Mouse (Mus musculus): ENCODE results near the gene Cdhr1. TPM values are rescaled to one million over a fixed set of nuclear protein-coding genes. Genes with fewer than 3 reads are reported as not detected.
"Not testable (repeated sequence)": the region's sequence is repeated elsewhere in the genome, so short reads cannot be mapped to it uniquely, and the experiment has no call there.

Cdhr1 gene
- polyA plus RNA-seq (2016; fragmentation: Nextera tagmentation; extraction: Ambion mirVana): 6.1 and 9.8 TPM in 2 replicates

DNA sequence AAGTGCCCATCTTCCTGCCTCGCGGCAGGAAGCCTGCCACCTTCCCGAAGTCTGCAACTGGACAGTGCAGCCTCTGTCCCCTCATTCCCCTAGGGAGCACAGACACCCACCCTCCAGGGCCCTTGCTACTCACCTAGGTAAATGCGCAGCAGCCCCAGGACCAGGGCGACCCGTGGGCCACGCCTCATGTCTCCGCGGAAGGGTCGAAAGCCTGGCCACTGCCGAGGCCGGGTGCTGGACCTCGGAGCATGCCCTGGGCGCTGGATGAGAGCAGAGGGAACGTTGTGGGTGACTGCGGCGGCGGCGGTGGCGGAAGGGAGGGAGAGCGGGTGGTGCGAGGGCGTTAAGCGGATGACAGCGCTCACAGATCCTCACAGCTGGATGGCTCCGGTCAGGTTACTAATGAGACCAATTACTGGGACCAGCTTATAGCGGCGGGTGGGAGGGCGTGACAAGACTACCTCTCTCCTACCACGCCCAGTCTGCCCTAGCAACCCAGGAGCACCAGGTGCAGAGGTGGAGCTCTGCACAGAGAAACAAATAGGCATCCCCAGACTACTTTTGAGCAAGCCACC, at the start of gene Cdhr1:
Gene Cdhr1 (minus strand): TSS at position 392 of the 575 bp plus-strand sequence.
- H3K9ac ChIP-seq: peak within 1 kb of the TSS; percentile 52; the same call in 1 of the 2 replicates
- under 1% methylated on average over 30 of the region's 30 CpGs for WGBS
- H3K27ac ChIP-seq: no peak within 1 kb of the TSS
- H3K4me1 ChIP-seq: peaks cover 7% of the 10 kb centered on the region
- no peaks in the 10 kb centered on the region for H3K9me3 ChIP-seq
- H3K27me3 ChIP-seq (replicated peaks): peaks cover 10% of the 10 kb centered on the region; the same call in 1 of the 2 replicates
- ATAC-seq (ENCODE audit: low FRiP score, low read depth): peak; percentile 79
- H3K4me2 ChIP-seq (replicated peaks): peak within 1 kb of the TSS; percentile 80
- H3K4me3 ChIP-seq: peak within 1 kb of the TSS; percentile 39
- H3K36me3 ChIP-seq: no peaks in the 10 kb centered on the region

DNA sequence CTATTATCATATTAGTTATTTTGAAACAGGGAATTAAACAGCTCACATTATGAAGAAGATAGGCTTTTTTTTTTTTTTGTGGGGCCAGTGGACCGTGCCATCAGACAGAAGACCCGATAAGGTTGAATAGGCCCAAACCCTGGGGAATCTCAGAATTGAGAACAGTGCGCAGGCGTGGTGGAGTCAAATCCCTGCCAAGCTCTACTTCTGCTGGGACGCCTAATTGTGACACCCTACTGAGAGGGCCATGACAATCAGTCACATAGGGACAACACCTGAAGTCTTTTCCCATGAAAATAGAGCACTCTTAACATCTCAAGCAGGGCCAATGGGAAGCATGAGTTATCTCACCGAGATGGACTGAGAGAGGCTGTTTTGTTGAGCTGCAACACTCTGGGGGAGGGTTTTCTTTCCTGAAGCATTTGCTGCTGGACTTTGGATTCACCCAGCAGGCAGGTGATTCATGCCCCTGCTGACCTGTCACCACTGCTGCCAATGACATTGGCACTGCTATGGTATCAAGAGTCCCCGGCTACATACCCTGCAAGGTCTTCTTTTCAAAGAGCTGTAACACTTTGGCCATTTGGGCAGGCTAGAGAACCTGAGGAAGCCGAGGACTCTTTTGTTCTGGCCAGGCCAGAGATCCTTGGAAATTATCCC, 41.0 kb upstream of the Cdhr1 start:
- Histone ChIP-seq H3K4me3 (no peak overlapping the region), H3K9me3 (no peaks in the 10 kb centered on the region), H3K27me3 (replicated peaks) (no peaks in the 10 kb centered on the region), H3K36me3 (no peaks in the 10 kb centered on the region), H3K4me1 (peaks cover 3% of the 10 kb centered on the region), H3K9ac (no peak overlapping the region), H3K27ac (no peak overlapping the region), H3K4me2 (replicated peaks) (no peak overlapping the region)
- no peak for ATAC-seq (ENCODE audit: low FRiP score, low read depth)
- WGBS: 45% methylated on average over 8 of the region's 8 CpGs

DNA sequence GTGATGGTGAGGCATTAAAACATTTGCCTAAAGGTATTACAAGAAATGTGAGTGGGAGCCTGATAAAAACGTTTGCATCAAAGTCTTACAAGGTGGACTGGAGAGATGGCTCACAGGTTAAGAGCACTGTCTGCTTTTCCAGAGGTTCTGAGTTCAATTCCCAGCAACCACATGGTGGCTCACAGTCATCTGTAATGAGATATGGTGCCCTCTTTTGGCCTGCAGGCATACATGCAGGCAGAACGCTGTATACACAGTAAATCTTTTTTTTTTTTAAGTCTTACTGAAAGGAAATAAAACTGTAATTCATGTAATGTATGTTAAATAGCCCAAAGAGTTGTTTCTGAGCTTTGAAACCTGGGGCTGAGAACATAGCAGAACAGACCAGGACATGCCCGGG, 39.4 kb upstream of the Cdhr1 start:
- not testable (repeated sequence) for H3K4me1 ChIP-seq; H3K36me3 ChIP-seq; H3K4me3 ChIP-seq; ATAC-seq (ENCODE audit: low FRiP score, low read depth); H3K9me3 ChIP-seq; H3K27me3 ChIP-seq (replicated peaks); H3K9ac ChIP-seq; H3K27ac ChIP-seq; H3K4me2 ChIP-seq (replicated peaks)
- 86% methylated on average over 3 of the region's 3 CpGs for WGBS

DNA sequence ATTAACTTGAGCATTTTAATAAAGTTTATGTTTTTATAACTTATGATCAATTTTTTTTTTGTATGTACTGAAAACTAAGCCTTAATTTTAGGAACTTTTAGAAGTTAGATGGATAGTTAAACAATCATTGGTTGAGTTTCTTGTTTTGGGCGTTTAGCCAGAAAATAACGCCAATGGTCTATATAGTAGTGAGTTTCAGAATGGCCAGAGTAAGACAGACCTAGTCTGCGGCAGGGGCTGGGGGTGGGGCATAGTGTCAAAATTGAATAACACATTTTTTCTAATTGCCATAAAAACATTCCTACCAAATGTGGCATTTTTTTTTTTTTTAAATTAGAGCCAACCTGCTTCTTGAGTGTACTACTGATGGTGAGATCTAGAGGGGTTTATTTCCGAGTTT, 38.0 kb upstream of the Cdhr1 start:
- Histone ChIP-seq H3K36me3 (peaks cover 10% of the 10 kb centered on the region), H3K27ac (no peak overlapping the region), H3K4me2 (replicated peaks) (no peak overlapping the region), H3K4me1 (peaks cover 6% of the 10 kb centered on the region), H3K9ac (no peak overlapping the region), H3K9me3 (no peaks in the 10 kb centered on the region), H3K27me3 (replicated peaks) (no peaks in the 10 kb centered on the region), H3K4me3 (no peak overlapping the region)
- no peak for ATAC-seq (ENCODE audit: low FRiP score, low read depth)
- WGBS: 82% methylated on average over 4 of the region's 4 CpGs

DNA sequence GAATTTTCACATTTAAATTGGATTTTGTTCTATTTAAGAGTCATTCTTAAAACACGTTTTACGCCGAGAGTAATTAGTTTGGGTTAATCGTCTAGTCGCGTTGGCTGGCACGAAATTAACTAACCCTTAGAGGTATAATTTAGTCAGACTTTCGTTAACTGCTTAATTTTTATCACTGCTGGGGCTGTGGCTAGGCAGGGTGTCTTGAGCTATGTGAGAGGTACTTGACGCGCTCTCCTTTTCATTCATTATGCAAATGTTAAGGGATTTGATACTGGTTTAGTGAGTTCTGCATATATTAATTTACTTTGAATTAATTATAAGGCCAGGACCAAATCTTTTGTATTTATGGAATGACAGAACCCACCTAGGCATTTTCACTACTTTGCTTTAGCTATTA, 37.5 kb upstream of the Cdhr1 start:
- Histone ChIP-seq H3K27me3 (replicated peaks) (no peaks in the 10 kb centered on the region), H3K4me2 (replicated peaks) (peak overlapping the region; percentile 64), H3K4me1 (peaks cover 6% of the 10 kb centered on the region), H3K4me3 (peak overlapping the region; percentile 67), H3K9ac (peak overlapping the region; percentile 38), H3K36me3 (peaks cover 14% of the 10 kb centered on the region), H3K27ac (no peak overlapping the region), H3K9me3 (no peaks in the 10 kb centered on the region)
- peak; percentile 67 for ATAC-seq (ENCODE audit: low FRiP score, low read depth)
- WGBS: 3% methylated on average over 10 of the region's 10 CpGs

DNA sequence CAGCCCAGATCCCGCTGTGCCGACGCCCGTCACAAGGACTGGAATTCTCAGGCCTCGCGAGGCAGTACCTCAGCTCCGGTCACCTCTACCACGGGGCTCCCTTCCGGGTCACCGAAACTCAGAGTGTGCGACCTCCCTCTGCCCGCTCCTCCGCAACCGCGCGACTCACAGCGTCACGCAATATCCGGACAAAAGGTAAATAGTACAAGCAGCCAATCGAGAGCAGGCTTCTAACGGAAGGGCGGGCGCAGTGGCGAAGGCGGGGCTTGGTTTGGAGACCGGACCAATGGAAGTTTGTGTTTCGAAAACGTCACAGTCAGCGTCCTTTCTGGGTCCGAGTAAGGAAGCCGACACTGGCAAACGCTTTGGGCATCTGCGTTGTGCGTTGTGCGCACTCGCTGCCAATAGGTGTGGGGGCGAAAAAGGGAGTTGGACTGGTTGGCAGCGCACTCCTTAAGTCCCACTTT, 37.0 kb upstream of the Cdhr1 start, which contains the start of gene Ghitm:
Gene Ghitm (minus strand): TSS at position 146 of the 467 bp plus-strand sequence.
- Histone ChIP-seq H3K27ac (peak within 1 kb of the TSS; percentile 8; the same call in 1 of the 2 replicates), H3K27me3 (replicated peaks) (no peaks in the 10 kb centered on the region), H3K4me2 (replicated peaks) (peak within 1 kb of the TSS; percentile 65), H3K4me1 (peaks cover 6% of the 10 kb centered on the region), H3K9ac (peak within 1 kb of the TSS; percentile 77), H3K4me3 (peak within 1 kb of the TSS; percentile 67), H3K36me3 (peaks cover 18% of the 10 kb centered on the region), H3K9me3 (no peaks in the 10 kb centered on the region)
- under 1% methylated on average over 38 of the region's 38 CpGs for WGBS
- peak; percentile 99 for ATAC-seq (ENCODE audit: low FRiP score, low read depth)

DNA sequence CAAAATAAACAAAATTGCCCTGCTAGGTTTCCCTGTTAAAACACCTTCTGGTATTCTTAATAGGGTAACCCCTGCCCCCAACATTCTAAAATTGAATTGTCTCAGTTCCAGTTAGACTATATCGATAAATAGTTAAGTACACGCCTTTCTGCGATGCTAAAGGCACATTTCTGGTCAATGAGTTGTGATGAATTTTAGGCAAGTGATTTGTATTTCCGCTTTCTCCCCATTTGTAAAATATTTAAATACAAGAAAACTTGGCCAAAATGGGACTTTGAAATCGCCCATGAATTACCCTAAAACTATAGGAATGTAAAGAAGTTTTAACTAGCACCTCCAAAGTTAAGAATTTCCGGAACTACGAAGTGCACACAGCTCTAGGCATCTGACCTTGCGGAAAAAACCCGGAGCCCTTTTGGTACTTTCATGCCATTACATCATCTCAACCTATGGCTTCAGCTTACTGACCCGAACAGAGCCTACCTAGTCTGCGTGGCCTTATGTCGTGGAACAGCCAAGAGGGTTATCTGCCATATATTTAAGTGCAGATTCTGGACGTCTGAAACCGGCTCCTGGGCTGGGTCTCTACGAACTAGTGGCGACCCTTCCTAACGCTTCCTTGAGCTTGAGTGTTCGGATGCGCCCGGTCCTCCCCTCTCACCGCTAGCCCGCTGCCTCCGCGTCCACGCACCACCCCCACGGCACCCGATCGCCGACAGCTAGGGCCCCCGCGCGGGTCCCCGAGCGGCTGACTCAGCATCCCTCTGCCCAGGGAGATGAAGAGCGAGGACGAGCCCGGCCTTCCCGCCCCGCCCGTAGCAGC, 36.4 kb upstream of the Cdhr1 start:
- H3K4me2 ChIP-seq (replicated peaks): peak overlapping the region; percentile 65
- H3K27ac ChIP-seq: peak overlapping the region; percentile 8; the same call in 1 of the 2 replicates
- H3K36me3 ChIP-seq: peaks cover 19% of the 10 kb centered on the region
- H3K9me3 ChIP-seq: no peaks in the 10 kb centered on the region
- 3% methylated on average over 40 of the region's 40 CpGs for WGBS
- ATAC-seq (ENCODE audit: low FRiP score, low read depth): no peak; the same call in none of the 2 replicates
- H3K4me3 ChIP-seq: peak overlapping the region; percentile 67
- no peaks in the 10 kb centered on the region for H3K27me3 ChIP-seq (replicated peaks)
- H3K9ac ChIP-seq: peak overlapping the region; percentile 77
- H3K4me1 ChIP-seq: peaks cover 6% of the 10 kb centered on the region

DNA sequence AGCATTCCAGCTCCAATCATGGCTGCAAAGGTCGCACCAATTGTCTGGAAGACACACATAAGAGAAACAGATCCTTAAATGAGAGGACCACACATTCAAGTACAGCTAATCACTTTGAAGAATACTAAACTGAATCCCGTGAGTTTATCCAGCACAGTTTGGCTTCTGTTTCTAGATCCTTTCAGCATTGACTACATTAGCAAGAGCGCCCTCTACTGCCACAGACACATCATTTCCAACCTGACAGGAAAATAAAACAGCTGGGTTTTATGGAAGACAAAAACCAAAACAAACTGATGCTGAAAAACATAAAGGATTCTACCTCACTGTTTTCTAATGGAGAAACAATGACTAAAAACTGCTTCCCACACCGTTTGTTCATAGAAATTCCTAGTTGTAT, 29.5 kb upstream of the Cdhr1 start:
- H3K9ac ChIP-seq: no peak overlapping the region
- H3K4me1 ChIP-seq: no peaks in the 10 kb centered on the region
- no peak for ATAC-seq (ENCODE audit: low FRiP score, low read depth)
- H3K27me3 ChIP-seq (replicated peaks): no peaks in the 10 kb centered on the region
- no peak overlapping the region for H3K4me2 ChIP-seq (replicated peaks)
- WGBS: 51% methylated on average over 4 of the region's 4 CpGs
- H3K27ac ChIP-seq: no peak overlapping the region
- H3K4me3 ChIP-seq: no peak overlapping the region
- H3K9me3 ChIP-seq: no peaks in the 10 kb centered on the region
- peaks cover 64% of the 10 kb centered on the region for H3K36me3 ChIP-seq

DNA sequence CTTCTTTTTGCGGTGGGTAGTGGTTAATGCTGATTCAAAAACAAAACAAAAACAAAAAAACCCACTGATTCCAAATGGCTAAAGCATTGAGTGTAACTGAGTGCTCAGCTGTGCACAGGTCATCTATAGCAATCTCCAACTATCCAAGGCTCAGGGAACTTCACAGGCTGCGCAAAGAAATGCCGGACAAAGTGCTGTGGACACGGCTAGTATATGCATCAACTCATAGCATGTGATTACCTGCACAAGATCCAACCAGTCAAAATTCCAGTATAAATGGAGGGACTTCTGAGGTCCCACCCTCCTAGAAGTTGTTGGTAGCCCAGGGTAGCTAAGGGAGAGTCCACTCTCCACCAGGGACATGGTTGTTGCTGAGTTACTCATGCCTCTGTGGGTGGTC, 21.1 kb upstream of the Cdhr1 start:
- no peak for ATAC-seq (ENCODE audit: low FRiP score, low read depth)
- Histone ChIP-seq H3K9me3 (no peaks in the 10 kb centered on the region), H3K4me2 (replicated peaks) (no peak overlapping the region), H3K27ac (no peak overlapping the region), H3K4me1 (no peaks in the 10 kb centered on the region), H3K27me3 (replicated peaks) (no peaks in the 10 kb centered on the region), H3K9ac (no peak overlapping the region), H3K4me3 (no peak overlapping the region), H3K36me3 (peaks cover 24% of the 10 kb centered on the region)
- 95% methylated on average over 4 of the region's 4 CpGs for WGBS

DNA sequence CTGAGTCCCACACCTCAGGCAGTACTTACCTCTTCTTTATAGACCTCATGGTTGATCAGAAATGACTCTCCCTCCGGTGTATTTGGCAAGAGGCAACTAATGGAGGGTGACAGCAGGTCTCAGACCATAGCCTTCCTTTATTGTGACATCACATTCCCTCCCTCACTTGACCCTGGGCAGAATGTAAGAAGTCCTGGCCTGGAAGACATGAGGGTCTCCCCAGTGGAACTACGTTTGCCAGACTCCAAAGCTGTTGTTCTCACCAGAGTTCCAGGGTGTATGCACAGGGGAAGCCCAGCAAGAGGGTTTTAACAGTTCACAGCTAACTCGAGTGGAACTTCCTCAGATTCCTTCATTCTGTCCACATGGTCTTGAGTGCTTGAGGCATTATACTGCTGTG, 15.8 kb upstream of the Cdhr1 start, which contains the start of gene 2610528A11Rik:
Gene 2610528A11Rik (minus strand): TSS at position 101 of the 400 bp plus-strand sequence.
- Histone ChIP-seq H3K27me3 (replicated peaks) (no peaks in the 10 kb centered on the region), H3K27ac (no peak within 1 kb of the TSS), H3K4me1 (no peaks in the 10 kb centered on the region), H3K9me3 (no peaks in the 10 kb centered on the region), H3K4me3 (no peak within 1 kb of the TSS), H3K9ac (no peak within 1 kb of the TSS), H3K36me3 (no peaks in the 10 kb centered on the region), H3K4me2 (replicated peaks) (no peak within 1 kb of the TSS)
- ATAC-seq (ENCODE audit: low FRiP score, low read depth): no peak
- 74% methylated on average over 3 of the region's 3 CpGs for WGBS

DNA sequence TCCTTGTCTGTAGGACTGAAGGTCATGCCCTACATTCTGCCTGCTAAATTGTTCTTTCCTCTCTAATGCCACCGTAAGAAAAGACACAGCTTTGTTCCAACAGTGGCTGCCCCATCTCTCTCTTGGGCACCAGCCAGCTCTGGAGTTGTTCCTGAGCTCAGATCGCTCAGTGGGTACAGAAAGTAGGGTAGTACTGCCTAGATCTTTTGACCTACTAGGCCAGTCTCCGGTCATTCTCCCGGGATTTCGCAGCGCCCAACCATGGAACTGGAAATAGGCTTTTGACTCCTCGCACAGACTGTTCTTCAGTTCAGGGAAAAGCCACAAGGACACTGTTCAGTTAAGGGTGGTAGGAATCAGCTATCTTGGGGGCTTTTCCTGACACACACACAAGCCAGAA, 14.8 kb upstream of the Cdhr1 start:
- Histone ChIP-seq H3K36me3 (no peaks in the 10 kb centered on the region), H3K4me3 (no peak overlapping the region)
- 90% methylated on average over 7 of the region's 7 CpGs for WGBS

DNA sequence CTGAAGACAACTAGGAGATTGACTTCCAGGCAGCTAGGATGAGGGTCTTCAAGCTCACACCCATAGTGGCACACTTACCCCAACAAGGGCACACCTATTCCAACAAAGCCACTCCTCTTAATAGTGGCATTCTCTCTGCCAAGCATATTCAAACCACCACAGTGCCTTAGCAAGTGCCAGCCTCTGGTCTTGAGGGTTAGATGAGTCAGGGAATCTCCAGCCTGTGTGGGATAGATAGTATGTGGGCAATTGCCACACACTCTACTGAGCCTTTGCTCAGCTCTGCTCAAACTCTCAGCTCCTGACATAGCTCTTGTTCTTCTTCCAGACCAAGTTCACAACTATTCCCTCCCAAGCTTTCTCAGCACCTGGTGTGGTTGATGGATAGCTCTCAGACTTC, 13.2 kb upstream of the Cdhr1 start:
- no peak overlapping the region for H3K4me2 ChIP-seq (replicated peaks)
- no peak for ATAC-seq (ENCODE audit: low FRiP score, low read depth)
- H3K36me3 ChIP-seq: no peaks in the 10 kb centered on the region
- H3K27ac ChIP-seq: no peak overlapping the region
- H3K9me3 ChIP-seq: no peaks in the 10 kb centered on the region
- H3K4me3 ChIP-seq: no peak overlapping the region
- H3K27me3 ChIP-seq (replicated peaks): no peaks in the 10 kb centered on the region
- H3K9ac ChIP-seq: no peak overlapping the region
- no peaks in the 10 kb centered on the region for H3K4me1 ChIP-seq

More for the DNA sequence above, 14.8 kb upstream of the Cdhr1 start:
- Histone ChIP-seq H3K9me3 (no peaks in the 10 kb centered on the region), H3K9ac (no peak overlapping the region), H3K4me1 (no peaks in the 10 kb centered on the region), H3K4me2 (replicated peaks) (no peak overlapping the region), H3K27ac (no peak overlapping the region), H3K27me3 (replicated peaks) (no peaks in the 10 kb centered on the region)
- ATAC-seq (ENCODE audit: low FRiP score, low read depth): no peak

Measured in neural tube, embryonic 12.5 days (tissue).